9 mouse cellular contexts compared by ENCODE assay signal in the genomic region with DNA sequence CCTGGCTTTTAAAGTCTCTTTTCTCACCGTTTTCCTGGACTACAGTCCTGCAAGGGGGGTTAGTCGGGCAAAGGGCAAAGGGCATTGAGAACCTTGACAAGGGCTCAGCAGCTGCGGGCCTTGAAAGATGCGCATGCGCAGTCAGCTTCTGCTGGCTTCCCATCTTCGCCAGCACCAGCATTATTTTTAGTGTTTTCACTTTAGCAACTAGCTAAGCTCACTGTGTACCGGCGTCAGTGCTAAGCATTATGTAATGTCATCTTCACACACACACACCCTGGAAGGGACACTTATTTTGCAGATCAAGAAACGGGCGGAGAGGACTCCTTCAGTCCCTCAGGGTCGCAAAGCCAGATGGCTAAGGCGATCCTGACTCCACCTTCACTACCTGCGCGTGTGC. TPM values are rescaled to one million over a fixed set of nuclear protein-coding genes. Genes with fewer than 3 reads are reported as not detected.
DNase-seq lines count a peak whose midpoint lies in the region; ATAC-seq lines count a peak whose summit lies in the region.
"Had no signal": no experiment of that assay in that cellular context is flagged by ENCODE, and none has a peak within 500 bp of the region (broad histone marks: within the 10 kb centered on the region; RNA-seq: fewer than 3 reads in every experiment).

No protein-coding gene starts in this region.

- H3K27ac ChIP-seq in intestine, embryonic 16.5 days (ENCODE audit: low read length): peak overlapping the region; percentile 85
- H3K27ac ChIP-seq in midbrain, embryonic 11.5 days (ENCODE audit: low read depth, low read length): no peak overlapping the region

- H3K9me3 ChIP-seq in intestine, embryonic 16.5 days (ENCODE audit: control insufficient read depth, low read length): no peaks in the 10 kb centered on the region
- H3K9me3 ChIP-seq in midbrain, embryonic 11.5 days (ENCODE audit: control insufficient read depth, low read length): no peaks in the 10 kb centered on the region

- peaks cover 29% of the 10 kb centered on the region for H3K4me1 ChIP-seq in intestine, embryonic 16.5 days (ENCODE audit: control insufficient read depth, insufficient read depth, low read length)
- H3K4me1 ChIP-seq in midbrain, embryonic 11.5 days (ENCODE audit: control insufficient read depth, insufficient read depth, low read length): peaks cover 13% of the 10 kb centered on the region

- intact Hi-C loops in left cerebral cortex, postnatal 36 days (cut with DNase I): loop anchor here (5.0 kb wide), 1 partner anchor 37 kb away; a partner anchor contains a TSS

- peak; percentile 83 for DNase-seq in layer of hippocampus, adult 11-12 months (ENCODE audit: low spot score)
- DNase-seq in layer of hippocampus, adult 9-10 months (ENCODE audit: low spot score): no peak
- DNase-seq in embryo, embryonic 11 days: peak; percentile 89
- peak; percentile 80 for DNase-seq in gastrocnemius, postnatal 25 days
- DNase-seq in left cerebral cortex, postnatal 36 days (ENCODE audit: low spot score in 2 of 2): peak; percentile 86 to 87
- peak; percentile 96 for DNase-seq in midbrain, embryonic 11.5 days (ENCODE audit: low spot score, missing footprints)
- peak; percentile 48 to 60 for DNase-seq in spleen, adult 18-20 months

- 6% methylated on average over 14 of the region's 14 CpGs for WGBS in intestine, embryonic 16.5 days
- 4% methylated on average over 14 of the region's 14 CpGs for WGBS in midbrain, embryonic 11.5 days

- H3K36me3 ChIP-seq in intestine, embryonic 16.5 days (ENCODE audit: control insufficient read depth, insufficient read depth, low read length): peaks cover 4% of the 10 kb centered on the region; the same call in 1 of the 2 replicates
- H3K36me3 ChIP-seq in midbrain, embryonic 11.5 days (ENCODE audit: control insufficient read depth, insufficient read depth, low read length): peaks cover 7% of the 10 kb centered on the region

- H3K4me2 ChIP-seq in intestine, embryonic 16.5 days (ENCODE audit: low read depth, low read length): peak overlapping the region; percentile 75
- H3K4me2 ChIP-seq in midbrain, embryonic 11.5 days: peak overlapping the region; percentile 55

- peak; percentile 19; the same call in 1 of the 2 replicates for ATAC-seq in intestine, embryonic 16.5 days
- ATAC-seq in midbrain, embryonic 11.5 days (ENCODE audit: low FRiP score): no peak

- H3K27me3 ChIP-seq in intestine, embryonic 16.5 days (replicated peaks; ENCODE audit: control insufficient read depth, insufficient read depth, low read length): 0 out of 2 replicates have a peak, but pooled peaks cover 3% of the 10 kb centered on the region
- H3K27me3 ChIP-seq in midbrain, embryonic 11.5 days (ENCODE audit: control insufficient read depth, insufficient read depth, low read length): peaks cover 7% of the 10 kb centered on the region; the same call in 1 of the 2 replicates

- H3K9ac ChIP-seq in intestine, embryonic 16.5 days (ENCODE audit: low read depth, low read length): no peak overlapping the region; the same call in 1 of the 2 replicates
- H3K9ac ChIP-seq in midbrain, embryonic 11.5 days (ENCODE audit: low read length): no peak overlapping the region

- H3K4me3 ChIP-seq in intestine, embryonic 16.5 days (ENCODE audit: low read length): peak overlapping the region; percentile 51
- H3K4me3 ChIP-seq in midbrain, embryonic 11.5 days (ENCODE audit: low read depth, low read length): peak overlapping the region; percentile 24

RNA-seq across cellular contexts. Expression of a gene that starts 7.6 kb away (rescaled TPM):
- total RNA-seq in gastrocnemius, postnatal 25 days (2021): 1 to 10 TPM; 6.0 to 8.7 TPM
- polyA plus RNA-seq in intestine, embryonic 16.5 days (2015; fragmentation: Nextera tagmentation; extraction: Ambion mirVana): 11.8 and 12.5 TPM in 2 replicates
- 1,000 to 10,000 TPM; 1,215 to 1,406 TPM for total RNA-seq in left cerebral cortex, postnatal 36 days (2021)
- 12.9 and 13.8 TPM in 2 replicates for polyA plus RNA-seq in midbrain, embryonic 11.5 days (2014; fragmentation: Nextera tagmentation; extraction: Ambion mirVana)

RNA-seq across cellular contexts. Expression of a gene that starts 8.6 kb away (rescaled TPM):
- 10 to 100 TPM; 25.1 to 27.7 TPM for total RNA-seq in gastrocnemius, postnatal 25 days (2021)
- polyA plus RNA-seq in intestine, embryonic 16.5 days (2015; fragmentation: Nextera tagmentation; extraction: Ambion mirVana): 47.1 and 51.4 TPM in 2 replicates
- total RNA-seq in left cerebral cortex, postnatal 36 days (2021): 10 to 100 TPM; 60.4 to 97.8 TPM
- 43.1 and 46.9 TPM in 2 replicates for polyA plus RNA-seq in midbrain, embryonic 11.5 days (2014; fragmentation: Nextera tagmentation; extraction: Ambion mirVana)

RNA-seq across cellular contexts. Expression of a gene that starts 21.0 kb away (rescaled TPM):
- total RNA-seq in gastrocnemius, postnatal 25 days (2021): 10 to 100 TPM; 35.2 to 39.7 TPM
- polyA plus RNA-seq in intestine, embryonic 16.5 days (2015; fragmentation: Nextera tagmentation; extraction: Ambion mirVana): 44.2 and 45.8 TPM in 2 replicates
- total RNA-seq in left cerebral cortex, postnatal 36 days (2021): 100 to 1,000 TPM; 312 to 437 TPM
- 46.4 and 49.4 TPM in 2 replicates for polyA plus RNA-seq in midbrain, embryonic 11.5 days (2014; fragmentation: Nextera tagmentation; extraction: Ambion mirVana)

RNA-seq across cellular contexts. Expression of a gene that starts 27.3 kb away (rescaled TPM):
- 1 to 10 TPM; 1.4 to 2.1 TPM for total RNA-seq in gastrocnemius, postnatal 25 days (2021)
- polyA plus RNA-seq in intestine, embryonic 16.5 days (2015; fragmentation: Nextera tagmentation; extraction: Ambion mirVana): 2.2 and 4.2 TPM in 2 replicates
- 1 to 10 TPM in 1 of 2 experiments, under 1 TPM in 1; 0.91 to 1.8 TPM for total RNA-seq in left cerebral cortex, postnatal 36 days (2021)
- 0.30 TPM in 1 of 2 replicates, not detected in the other for polyA plus RNA-seq in midbrain, embryonic 11.5 days (2014; fragmentation: Nextera tagmentation; extraction: Ambion mirVana)
- total RNA-seq: CH12.LX had no signal

RNA-seq across cellular contexts. Expression of a gene that starts 35.0 kb away (rescaled TPM):
- 10 to 100 TPM; 42.2 to 49.3 TPM for total RNA-seq in gastrocnemius, postnatal 25 days (2021)
- polyA plus RNA-seq in intestine, embryonic 16.5 days (2015; fragmentation: Nextera tagmentation; extraction: Ambion mirVana): 49.1 and 49.8 TPM in 2 replicates
- total RNA-seq in left cerebral cortex, postnatal 36 days (2021): 10 to 100 TPM; 40.6 to 54.8 TPM
- polyA plus RNA-seq in midbrain, embryonic 11.5 days (2014; fragmentation: Nextera tagmentation; extraction: Ambion mirVana): 24.7 and 25.4 TPM in 2 replicates

Comparison
In these comparisons a context has a peak if more than half of its experiments do, and no peak if none do; other contexts are left out.
1. RNA of a gene that starts 7.6 kb away (total RNA-seq): 1,215 to 1,406 TPM in left cerebral cortex, postnatal 36 days; 6.0 to 8.7 TPM in gastrocnemius, postnatal 25 days; every median in the first group is over 100 times any median in the second.
2. RNA of a gene that starts 21.0 kb away (total RNA-seq): 312 to 437 TPM in left cerebral cortex, postnatal 36 days; 35.2 to 39.7 TPM in gastrocnemius, postnatal 25 days; every median in the first group is over 4 times any median in the second.